Mouse (Mus musculus) heart, postnatal 10 days (tissue): ENCODE measurements around the gene Cemip. TPM values are rescaled to one million over a fixed set of nuclear protein-coding genes. Genes with fewer than 3 reads are reported as not detected.
A peak's percentile ranks its signal among the peaks of the same experiment; 100 is the strongest.

ENCODE experiments used
- DNase-seq, 2 experiments: peaks; one replicate each; pipeline ENCODE4 v3.0.0; 2021
- intact Hi-C: fragments of 180-260 bp; cut with DNase I; formaldehyde crosslinking; loops from one replicate; pipeline ENCODE4 v1.15.1; 2025
- total RNA-seq, 2 experiments: library from RNA; stranded (reverse); gene quantifications; 2 replicates each; pipeline ENCODE4 v1.2.3; 2021

Cemip gene
- total RNA-seq, 2 experiments from 2014 or later: 1.5 TPM

GRCm38 (mm10) chr7:83978410-83978809 lies 107.9 kb downstream of the Cemip start:
- intact Hi-C loops: no loop called here
- DNase-seq: no peak

DNA sequence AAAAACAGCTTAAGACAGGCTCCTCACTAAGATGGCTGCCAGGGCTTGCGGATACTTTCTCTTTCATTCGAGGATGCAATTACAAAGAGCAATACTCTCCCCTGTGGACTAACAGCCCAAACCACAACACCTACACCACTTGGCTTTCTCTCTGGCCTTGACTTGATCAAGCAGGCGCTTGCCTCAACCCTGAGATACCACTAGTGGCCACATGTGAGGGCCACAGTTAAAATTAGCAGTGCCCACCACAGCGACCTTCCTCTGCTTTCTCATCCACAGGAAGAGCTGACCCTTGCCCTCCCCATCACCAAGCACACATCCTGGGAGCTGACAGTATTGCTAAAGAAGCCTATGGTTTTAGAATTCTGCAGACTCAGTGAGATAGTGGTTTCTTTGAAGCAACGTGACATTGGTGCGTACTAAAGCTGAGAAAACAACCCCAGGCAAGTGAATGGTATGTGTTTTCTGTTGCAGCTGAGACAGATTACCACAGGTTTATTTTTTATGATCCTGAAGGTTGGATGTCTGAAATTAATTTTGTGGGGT lies 109.8 kb downstream of the Cemip start:
- DNase-seq: no peak
- intact Hi-C loops: no loop called here

DNA sequence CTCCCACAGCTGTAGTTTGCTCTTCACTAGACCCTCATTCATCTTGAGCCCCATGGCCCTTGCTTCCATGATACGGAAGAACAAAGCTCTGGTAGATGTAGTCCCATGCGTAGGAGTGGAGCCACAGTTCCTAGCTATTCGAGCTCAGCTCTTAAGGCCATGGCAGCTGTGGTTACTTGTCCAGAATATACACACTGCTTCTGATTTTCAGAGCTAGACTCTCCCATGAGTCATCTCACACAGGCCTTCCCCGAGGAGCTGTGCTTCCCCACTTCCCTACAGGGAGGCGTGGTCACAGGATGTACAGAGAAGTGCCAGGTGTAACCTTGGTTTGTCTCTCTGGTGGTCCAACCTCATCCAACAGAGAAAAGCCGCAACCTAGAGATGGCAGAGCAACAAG lies 111.0 kb downstream of the Cemip start:
- intact Hi-C loops: no loop called here
- no peak for DNase-seq

DNA sequence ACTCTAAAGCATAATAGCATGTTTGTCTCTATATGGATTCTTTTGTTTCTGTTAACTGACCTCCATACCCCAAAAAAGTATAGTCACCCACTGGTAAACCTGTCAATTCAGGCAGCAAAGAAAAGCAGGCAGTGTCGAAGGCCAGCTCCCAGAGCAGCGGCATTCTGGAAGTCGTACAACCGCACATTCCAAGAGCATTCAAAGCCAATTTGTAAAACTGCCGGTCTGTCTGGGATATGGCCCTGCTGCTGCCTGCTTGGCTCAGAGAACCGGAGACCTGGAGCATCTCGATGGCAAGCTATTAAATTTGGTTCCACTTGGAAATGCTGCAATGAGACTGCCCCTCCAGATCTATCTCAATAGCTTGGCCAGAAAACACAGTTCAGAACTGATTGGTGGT lies 113.8 kb downstream of the Cemip start:
- peak; percentile 21 to 32 for DNase-seq
- intact Hi-C loops: no loop called here

- intact Hi-C loops: no loop called here
- DNase-seq: peak; percentile 44 to 48
Observed at GRCm38 (mm10) chr7:83966047-83966818, 120.1 kb downstream of the Cemip start.

- intact Hi-C loops: no loop called here
- DNase-seq: no peak
Observed at GRCm38 (mm10) chr7:83965181-83965580, 121.1 kb downstream of the Cemip start.

GRCm38 (mm10) chr7:83952511-83952910 lies 133.8 kb downstream of the Cemip start:
- intact Hi-C loops: no loop called here
- no peak for DNase-seq

DNA sequence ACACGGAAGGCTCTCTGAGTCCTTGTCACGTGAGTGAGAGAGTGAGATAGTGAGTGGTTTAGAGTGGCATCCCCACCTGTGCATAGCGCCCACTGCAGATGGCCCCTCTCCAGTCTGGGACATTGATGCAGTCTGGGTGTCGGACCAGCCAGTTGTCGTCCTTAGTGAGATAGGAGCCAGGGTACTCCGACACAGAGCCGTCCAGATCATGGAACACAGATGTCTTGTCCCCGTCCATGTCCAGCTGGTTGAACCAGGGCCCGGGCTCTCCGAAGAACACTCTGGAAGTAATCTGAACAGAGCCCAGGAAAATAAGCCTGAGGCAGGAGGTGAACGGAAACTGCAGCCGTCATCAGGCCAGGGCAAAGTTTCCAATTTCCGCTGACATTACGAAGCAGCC lies 135.0 kb downstream of the Cemip start:
- intact Hi-C loops: no loop called here
- peak in 1 of 2 experiments; percentile 15 for DNase-seq

DNA sequence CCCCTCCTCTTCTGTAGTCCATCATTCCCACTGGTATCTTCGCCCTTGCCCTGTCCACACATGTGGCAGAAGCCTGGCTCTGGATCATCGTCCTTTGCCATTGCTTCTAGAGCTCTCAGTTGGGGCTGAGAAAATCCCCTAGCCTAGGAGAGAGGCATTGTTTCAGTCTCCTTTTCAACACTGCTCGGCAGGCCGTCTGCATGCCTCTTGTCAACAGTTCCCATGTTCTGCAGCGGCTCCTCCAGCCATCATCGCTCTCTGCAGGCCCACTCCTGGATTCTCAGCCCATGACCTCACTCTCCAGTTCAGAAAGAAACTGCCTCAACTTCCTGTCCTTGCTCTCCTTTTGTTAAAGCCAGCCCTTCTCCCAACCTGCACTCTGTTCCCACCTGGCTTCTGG lies 136.6 kb downstream of the Cemip start:
- DNase-seq: no peak

DNA sequence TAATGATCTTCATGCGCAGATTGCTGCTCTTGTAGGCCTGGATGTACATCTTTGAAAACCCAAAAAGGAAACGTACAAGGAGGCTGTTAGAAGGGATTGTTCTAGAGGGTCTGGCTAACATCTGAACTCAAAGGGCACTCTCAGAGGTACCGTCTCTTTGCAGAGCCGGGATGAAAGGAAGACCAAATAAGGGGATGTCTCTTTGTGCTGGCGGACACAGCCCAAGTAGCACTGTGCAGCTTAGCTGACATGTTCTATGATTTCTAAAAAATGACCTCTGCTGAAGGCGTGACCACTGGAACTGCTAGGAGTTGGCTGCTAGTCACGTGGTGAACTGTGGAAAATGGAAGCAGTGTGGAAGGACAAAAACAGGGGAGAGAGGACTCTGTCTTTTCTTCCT lies 137.6 kb downstream of the Cemip start:
- DNase-seq: no peak
- intact Hi-C loops: no loop called here

More for the DNA sequence above, 136.6 kb downstream of the Cemip start:
- intact Hi-C loops: no loop called here

DNA sequence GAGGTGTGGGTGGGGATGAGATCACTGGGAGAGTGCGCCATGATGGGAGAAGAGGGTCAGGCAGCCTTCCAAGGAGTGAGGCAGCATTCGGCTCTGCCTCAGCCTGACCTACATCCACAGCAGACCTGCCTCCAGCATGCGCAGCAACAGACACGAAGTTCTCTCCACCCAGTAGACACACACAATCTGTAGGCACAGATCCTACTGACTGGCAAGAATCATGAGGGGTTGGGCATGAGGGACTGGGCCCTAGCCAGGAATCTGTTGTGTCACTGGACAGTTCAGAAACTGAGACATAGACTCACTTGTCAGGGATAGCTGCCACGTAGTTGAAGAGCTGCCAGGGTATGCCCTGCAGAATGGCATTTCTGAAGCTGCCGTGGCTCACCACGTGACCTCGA lies 144.6 kb downstream of the Cemip start:
- intact Hi-C loops: no loop called here
- peak; percentile 34 to 45 for DNase-seq

DNA sequence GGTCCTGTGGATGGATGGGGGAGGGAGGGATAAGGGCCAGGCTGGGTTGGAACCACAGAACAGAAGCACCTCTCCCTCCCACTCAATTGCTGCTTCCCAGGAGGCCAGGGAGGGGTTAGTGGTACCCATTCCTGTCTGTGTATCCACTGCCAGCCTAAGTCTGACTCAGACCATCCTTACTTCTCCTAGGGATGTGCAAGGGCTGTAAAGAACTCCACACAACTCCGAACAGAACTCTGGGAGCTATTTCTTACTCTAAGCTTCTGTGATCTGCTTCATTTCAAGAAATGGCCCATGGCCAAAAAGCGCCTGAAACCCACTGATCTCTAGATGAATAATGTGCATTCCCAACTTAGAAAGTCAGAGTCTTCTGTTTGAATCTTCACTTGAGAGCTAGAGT lies 146.2 kb downstream of the Cemip start:
- DNase-seq: no peak
- intact Hi-C loops: no loop called here

GRCm38 (mm10) chr7:83939017-83939721 lies 147.1 kb downstream of the Cemip start:
- intact Hi-C loops: loop anchor here (5.0 kb wide), 1 partner anchor 88 kb away; no protein-coding TSS in a partner anchor
- DNase-seq: no peak

GRCm38 (mm10) chr7:83921637-83922036 lies 164.7 kb downstream of the Cemip start:
- intact Hi-C loops: no loop called here
- no peak for DNase-seq

DNA sequence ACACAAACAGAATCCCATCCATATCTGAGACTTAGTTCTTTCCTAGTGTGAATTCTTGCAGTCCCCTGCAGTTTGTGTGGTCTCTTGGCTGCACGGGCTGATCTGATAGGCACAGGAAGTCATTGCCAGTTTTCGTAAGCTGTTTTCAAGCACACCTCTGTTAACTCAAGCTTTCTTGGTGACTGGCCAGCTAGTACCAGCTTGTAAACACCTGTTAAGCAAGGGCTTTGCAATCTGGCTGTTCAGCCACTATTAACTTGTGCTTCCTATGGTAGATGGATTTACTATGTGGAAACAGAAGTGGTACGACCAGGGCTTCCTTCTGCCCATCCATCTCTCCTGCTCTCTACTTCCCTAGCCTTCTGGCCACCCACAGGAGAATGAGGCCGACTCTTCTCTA lies 166.1 kb downstream of the Cemip start:
- intact Hi-C loops: no loop called here
- DNase-seq: no peak

DNA sequence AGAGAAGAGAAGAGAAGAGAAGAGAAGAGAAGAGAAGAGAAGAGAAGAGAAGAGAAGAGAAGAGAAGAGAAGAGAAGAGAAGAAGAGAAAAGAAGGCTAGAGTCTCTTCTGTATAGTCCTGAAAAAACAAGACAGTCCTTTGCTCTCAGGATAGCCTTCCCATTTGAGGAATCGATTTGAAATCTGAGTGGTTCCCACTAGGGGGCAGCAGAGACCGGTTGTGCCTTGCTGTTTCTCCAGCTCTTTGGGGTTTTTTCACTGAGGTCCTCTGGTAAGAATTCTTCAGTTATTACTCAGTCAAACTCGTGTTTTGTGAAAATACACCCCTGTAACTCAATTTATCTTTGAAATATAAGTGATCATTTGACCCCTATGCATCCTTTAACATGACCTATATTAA lies 171.7 kb downstream of the Cemip start:
- intact Hi-C loops: loop anchor here (1.0 kb wide), 3 partner anchors 172 to 442 kb away; partner anchors contain the start of gene Cemip

DNA sequence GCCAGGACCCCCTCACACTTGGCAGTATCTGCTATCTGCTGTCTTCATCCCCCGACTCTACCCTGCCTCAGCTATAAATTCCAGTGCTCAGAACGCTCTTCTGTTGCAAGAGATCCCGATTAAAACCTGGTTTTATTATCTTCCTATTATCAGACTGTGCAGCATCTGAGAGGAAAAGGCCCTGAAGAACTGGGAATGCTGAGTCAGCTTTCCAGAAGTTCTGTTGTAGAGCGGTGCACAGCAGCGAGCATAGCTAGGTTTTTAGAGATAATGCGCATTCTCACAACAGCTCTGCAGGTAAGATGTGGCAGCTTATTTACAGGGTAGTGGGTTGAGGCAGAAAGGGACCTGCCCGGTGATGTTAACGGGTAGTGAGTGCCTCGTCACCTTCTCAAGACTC lies 172.3 kb downstream of the Cemip start:
- no peak for DNase-seq
- intact Hi-C loops: loop anchor here (1.0 kb wide), 3 partner anchors 172 to 442 kb away; partner anchors contain the start of gene Cemip

More for the DNA sequence above, 171.7 kb downstream of the Cemip start:
- peak; percentile 86 to 93 for DNase-seq

GRCm38 (mm10) chr7:83913405-83913932 lies 172.8 kb downstream of the Cemip start:
- intact Hi-C loops: no loop called here
- no peak for DNase-seq

DNA sequence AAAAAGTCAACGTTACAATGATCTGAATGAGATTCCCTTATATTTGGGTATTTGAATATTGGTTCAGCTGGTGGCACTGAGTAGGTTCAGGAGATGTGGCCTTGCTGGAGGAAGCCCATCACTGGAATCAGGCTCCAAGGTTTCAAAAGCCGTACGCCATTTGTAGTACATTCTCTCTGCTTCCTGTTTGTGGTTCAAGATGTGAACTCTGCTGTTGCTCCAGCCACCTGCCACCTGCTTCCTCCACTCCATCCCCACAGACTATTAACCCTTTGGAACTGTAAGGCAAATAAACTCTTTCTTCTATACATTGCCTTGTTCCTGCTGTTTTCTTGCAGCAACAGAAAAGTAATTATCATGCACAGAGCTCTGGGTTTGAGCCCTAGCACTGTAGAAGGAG lies 174.4 kb downstream of the Cemip start:
- intact Hi-C loops: no loop called here
- DNase-seq: no peak

DNA sequence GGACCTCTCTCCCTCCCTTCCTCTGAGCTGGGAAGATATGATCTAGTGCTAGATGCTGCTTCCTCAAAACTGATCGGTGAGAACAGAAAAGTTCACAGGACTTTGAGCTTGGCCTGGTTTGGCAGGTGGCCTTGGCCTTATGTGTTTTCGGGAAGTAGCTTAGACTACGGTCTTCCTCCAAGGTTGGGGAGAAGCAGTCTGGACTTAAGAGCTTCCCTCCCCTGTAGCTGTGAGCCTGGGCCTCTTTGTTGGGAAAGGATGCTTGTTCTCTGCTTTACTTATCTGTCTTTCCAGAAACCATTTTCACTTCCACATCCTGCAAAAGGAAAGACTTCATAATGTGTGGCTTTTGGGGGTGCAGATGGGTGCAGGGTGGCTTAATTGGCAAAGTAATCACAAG lies 181.5 kb downstream of the Cemip start:
- intact Hi-C loops: no loop called here
- DNase-seq: no peak
